Mouse (Mus musculus) ES-E14 (cell line): Measurements from ENCODE around the gene Hist1h3e. TPM values are rescaled to one million over a fixed set of nuclear protein-coding genes. Genes with fewer than 3 reads are reported as not detected.
"Not testable (repeated sequence)": the region's sequence is repeated elsewhere in the genome, so short reads cannot be mapped to it uniquely, and the experiment has no call there.

Source experiments
- DNase-seq: peaks from one replicate; pipeline ENCODE4 v3.0.0-alpha.2; 2013; ENCODE audit warnings: low read depth, low spot score
- H3K27ac ChIP-seq: 2 replicates; pipeline ENCODE4 v1.5.1; 2012; ENCODE audit warnings: low read depth, mild to moderate bottlenecking, low read length, moderate library complexity, mixed read lengths; ENCODE audit not compliant: poor library complexity, insufficient read depth, severe bottlenecking
- H3K36me3 ChIP-seq: 2 replicates; pipeline ENCODE4 v1.6.1; 2012; ENCODE audit warnings: mild to moderate bottlenecking, low read length, moderate library complexity, mixed read lengths; ENCODE audit not compliant: control insufficient read depth, poor library complexity, insufficient read depth, severe bottlenecking
- H3K4me1 ChIP-seq, 2 experiments: fragments of 150-350 bp in 1 of 2; sonication (generic) in 1 of 2; 2 replicates each; pipeline ENCODE4 v1.6.1; 2012; ENCODE audit warnings: low read length in 2 of 2, mild to moderate bottlenecking in 1 of 2, mixed read lengths in 1 of 2; ENCODE audit not compliant: control insufficient read depth in 2 of 2, insufficient read depth in 2 of 2, poor library complexity in 1 of 2
- H3K4me3 ChIP-seq, 2 experiments: fragments of 150-350 bp in 1 of 2; sonication (generic) in 1 of 2; 2 replicates each; pipeline ENCODE4 v1.5.1; 2012; ENCODE audit warnings: low read length in 2 of 2, low read depth in 1 of 2, mild to moderate bottlenecking in 1 of 2, mixed read lengths in 1 of 2; ENCODE audit not compliant: insufficient read depth in 1 of 2, poor library complexity in 1 of 2, severe bottlenecking in 1 of 2
- H3K9ac ChIP-seq: 2 replicates; pipeline ENCODE4 v1.6.1; 2012; ENCODE audit warnings: low read depth, mild to moderate bottlenecking, low read length, mixed read lengths; ENCODE audit not compliant: poor library complexity, insufficient read depth, severe bottlenecking
- H3K9me3 ChIP-seq: fragments of 150-350 bp; sonication (generic); 2 replicates; pipeline ENCODE4 v1.6.1; 2012; ENCODE audit warnings: low read depth, mild to moderate bottlenecking, low read length; ENCODE audit not compliant: control insufficient read depth, insufficient read depth
- CHD2 ChIP-seq: IDR thresholded peaks from 2 replicates; pipeline ENCODE4 v1.6.1; 2014; ENCODE audit warnings: mild to moderate bottlenecking, low read depth, low read length, inconsistent platforms
- HCFC1 ChIP-seq: IDR thresholded peaks from 2 replicates; pipeline ENCODE4 v1.6.1; 2012; ENCODE audit warnings: low read length, inconsistent platforms, borderline replicate concordance; ENCODE audit not compliant: insufficient read depth
- MAFK ChIP-seq: IDR thresholded peaks from 2 replicates; pipeline ENCODE4 v1.6.1; 2014; ENCODE audit warnings: mild to moderate bottlenecking, low read depth, low read length, inconsistent platforms; ENCODE audit not compliant: insufficient read depth
- ZC3H11A ChIP-seq: IDR thresholded peaks from 2 replicates; pipeline ENCODE4 v1.6.1; 2012; ENCODE audit warnings: low read depth, mild to moderate bottlenecking, inconsistent platforms, low read length, borderline replicate concordance
- ZNF384 ChIP-seq: IDR thresholded peaks from 2 replicates; pipeline ENCODE4 v1.6.1; 2012; ENCODE audit warnings: low read depth, low read length, inconsistent platforms
- in situ Hi-C, 2 experiments: fragments of 600-800 bp; cut with MboI; formaldehyde crosslinking; loops; one replicate each; pipeline ENCODE4 v1.15.1; 2025; ENCODE audit warnings: low sequenced_read_pairs in 2 of 2, inconsistent platforms in 1 of 2; ENCODE audit not compliant: unreplicated experiment in 2 of 2
- total RNA-seq: library from RNA; depleted of rRNA; stranded (reverse); fragments of 300-350 nt; gene quantifications from 2 replicates; pipeline ENCODE4 v1.2.3, GENCODE M21; 2012

The Hist1h3e gene
- total RNA-seq, 1 experiment = 864 TPM

DNA sequence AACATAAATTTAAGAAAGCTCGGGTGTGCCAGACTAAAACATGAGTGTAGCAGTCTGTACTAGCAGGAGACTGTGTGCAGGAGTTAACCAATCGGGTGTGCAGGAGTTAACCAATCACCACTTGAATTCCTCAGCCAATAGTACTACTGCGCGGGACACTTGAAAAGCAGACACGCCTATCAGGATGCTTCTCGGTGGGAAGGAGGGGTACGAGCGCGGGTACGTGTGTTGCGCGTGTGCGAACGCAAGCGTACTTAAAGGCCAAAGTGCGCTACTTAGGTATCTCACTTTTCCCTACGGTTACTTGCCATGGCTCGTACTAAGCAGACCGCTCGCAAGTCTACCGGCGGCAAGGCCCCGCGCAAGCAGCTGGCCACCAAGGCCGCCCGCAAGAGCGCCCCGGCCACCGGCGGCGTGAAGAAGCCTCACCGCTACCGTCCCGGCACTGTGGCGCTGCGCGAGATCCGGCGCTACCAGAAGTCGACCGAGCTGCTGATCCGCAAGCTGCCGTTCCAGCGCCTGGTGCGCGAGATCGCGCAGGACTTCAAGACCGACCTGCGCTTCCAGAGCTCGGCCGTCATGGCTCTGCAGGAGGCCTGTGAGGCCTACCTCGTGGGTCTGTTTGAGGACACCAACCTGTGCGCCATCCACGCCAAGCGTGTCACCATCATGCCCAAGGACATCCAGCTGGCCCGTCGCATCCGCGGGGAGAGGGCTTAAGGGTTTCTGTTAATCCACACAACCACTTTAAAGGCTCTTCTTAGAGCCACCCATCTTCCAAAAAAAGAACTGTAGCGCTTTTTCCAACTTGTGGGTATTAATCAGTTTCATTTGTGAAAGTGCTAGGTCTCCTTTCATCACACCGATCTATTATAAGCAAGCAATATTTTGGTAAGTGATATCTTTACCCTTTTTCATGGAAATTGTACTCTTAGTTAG, 26.8 kb downstream of the Hist1h3e start, which contains the start of gene Hist1h3g:
Gene Hist1h3g, plus strand, starts transcription at position 286 of the 939 bp plus-strand sequence.
- peak; percentile 92 for DNase-seq
- H3K27ac ChIP-seq = peak within 1 kb of the TSS; percentile 87
- peak within 1 kb of the TSS; percentile 72 to 79 for H3K4me3 ChIP-seq
- H3K9ac ChIP-seq = peak within 1 kb of the TSS; percentile 92
- not testable (repeated sequence) for H3K4me1 ChIP-seq, H3K36me3 ChIP-seq, H3K9me3 ChIP-seq
- TF ChIP-seq HCFC1 (0 out of 2 replicates have a peak, but pooled peaks have one; percentile 37), CHD2 (peak; percentile 86)
- in situ Hi-C loops = loop anchor here in 1 of 2 experiments (25.0 kb wide), 1 partner anchor 1498 kb away; the partner anchor contains the start of genes Hist1h2ag, Hist1h2ah, Hist1h2bj and Hist1h2bk

DNA sequence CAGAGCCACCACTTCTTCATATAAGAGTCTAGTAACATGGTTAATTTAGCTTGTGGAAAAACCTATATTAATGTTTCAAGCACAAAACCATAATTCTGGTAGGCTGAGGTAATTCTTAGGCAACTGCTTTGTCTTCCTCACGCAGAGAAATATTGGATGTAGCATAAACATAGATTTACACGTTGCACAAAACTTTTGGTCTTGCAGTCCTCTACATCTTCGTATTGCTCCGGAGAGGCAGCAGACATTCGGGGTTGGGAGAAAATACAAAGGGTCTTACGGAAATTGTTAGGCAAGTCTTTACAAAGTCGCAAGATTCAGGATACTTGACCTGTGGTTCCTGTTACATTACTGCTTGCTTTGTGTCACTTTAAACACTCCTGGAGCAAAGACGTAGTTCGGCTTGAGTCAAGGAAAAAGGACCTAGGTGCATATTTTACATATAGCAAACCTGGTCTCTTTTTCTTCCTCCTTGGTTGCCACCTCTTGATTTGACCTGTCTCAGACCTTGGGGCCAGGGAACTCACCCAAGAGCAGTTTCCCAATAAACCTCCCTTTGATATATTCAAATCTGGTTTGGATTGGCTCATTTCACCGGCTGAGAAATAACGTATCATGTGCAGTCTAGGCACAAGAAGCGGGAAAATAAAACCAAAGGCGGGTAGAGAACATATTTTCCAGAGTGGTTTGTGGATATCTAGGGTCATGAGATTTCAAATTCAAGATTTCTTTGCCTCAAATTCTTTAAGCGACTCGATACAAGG, 27.6 kb downstream of the Hist1h3e start:
- no peaks in the 10 kb centered on the region for H3K9me3 ChIP-seq
- peak overlapping the region; percentile 73; the same call in 1 of the 2 replicates for H3K27ac ChIP-seq
- peak overlapping the region; percentile 62 to 72 for H3K4me3 ChIP-seq
- no peaks in the 10 kb centered on the region for H3K36me3 ChIP-seq
- no peak for TF ChIP-seq ZC3H11A
- no peak for TF ChIP-seq CHD2
- no peak for TF ChIP-seq HCFC1
- TF ChIP-seq MAFK = no peak
- TF ChIP-seq ZNF384 = no peak
- in situ Hi-C loops = loop anchor here in 1 of 2 experiments (25.0 kb wide), 1 partner anchor 1497 kb away; the partner anchor contains the start of genes Hist1h2ag, Hist1h2ah, Hist1h2bj and Hist1h2bk
- peak overlapping the region; percentile 85 for H3K9ac ChIP-seq
- peaks cover 0 to 2% of the 10 kb centered on the region in 2 experiments; a peak in 1 of 4 replicates for H3K4me1 ChIP-seq
- no peak for DNase-seq

GRCm38 (mm10) chr13:23533560-23534367, 28.4 kb downstream of the Hist1h3e start, which contains the start of gene Hist1h2af:
Gene Hist1h2af (plus strand): TSS chr13:23533906.
- not testable (repeated sequence) for H3K9me3 ChIP-seq, H3K4me1 ChIP-seq, H3K36me3 ChIP-seq, DNase-seq
- peak within 1 kb of the TSS; percentile 93 for H3K27ac ChIP-seq
- H3K4me3 ChIP-seq = peak within 1 kb of the TSS; percentile 72 to 83
- peak within 1 kb of the TSS; percentile 85 for H3K9ac ChIP-seq
- in situ Hi-C loops = loop anchor here in 1 of 2 experiments (25.0 kb wide), 1 partner anchor 1496 kb away; the partner anchor contains the start of genes Hist1h2ag, Hist1h2ah, Hist1h2bj and Hist1h2bk
